Mouse (Mus musculus) adipocyte (in vitro differentiated cells): Measurements from ENCODE around the gene Dst.

ENCODE experiments used
- DNase-seq: peaks from one replicate; pipeline ENCODE4 v3.0.0-alpha.2; 2016; ENCODE audit warnings: low spot score

The Dst gene

DNA sequence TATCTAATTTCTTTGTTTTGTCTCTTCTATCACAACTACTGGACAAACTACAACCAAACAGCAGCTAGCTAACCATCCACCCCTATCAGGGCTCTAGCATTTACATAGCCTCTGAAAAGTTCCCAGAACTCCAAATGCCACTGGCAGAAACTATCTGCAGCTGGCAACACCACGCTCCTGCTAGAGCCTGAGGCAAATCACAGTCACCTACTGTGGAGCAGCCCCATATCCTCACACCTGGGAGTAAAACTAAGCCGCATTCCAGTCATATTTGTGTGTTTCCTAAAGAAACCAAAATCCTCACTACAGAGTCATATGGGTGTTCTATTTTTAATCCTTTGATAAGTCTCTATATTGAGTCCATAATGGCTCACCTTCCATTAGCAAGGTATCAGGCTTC, 194.6 kb downstream of the Dst start:
- DNase-seq: no peak

DNA sequence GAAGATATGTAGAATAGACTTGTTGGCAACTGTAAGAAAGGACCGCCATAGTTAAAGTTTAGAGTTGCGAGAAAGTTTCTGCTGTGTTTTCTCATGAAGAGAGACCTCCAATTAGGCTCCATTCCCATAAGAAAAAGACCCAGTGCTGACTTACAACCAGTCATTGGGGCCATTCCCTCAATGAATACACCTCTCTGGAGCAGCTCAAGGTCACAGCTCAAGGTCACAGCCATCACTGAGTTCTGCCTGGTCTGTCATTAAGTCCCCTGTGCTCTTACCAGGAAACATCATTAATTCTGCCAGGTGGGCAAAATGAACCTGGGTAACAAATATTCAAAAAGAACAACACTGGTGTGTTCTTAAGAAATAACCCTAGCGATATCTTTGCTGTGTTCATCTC, 195.2 kb downstream of the Dst start:
- DNase-seq: no peak

DNA sequence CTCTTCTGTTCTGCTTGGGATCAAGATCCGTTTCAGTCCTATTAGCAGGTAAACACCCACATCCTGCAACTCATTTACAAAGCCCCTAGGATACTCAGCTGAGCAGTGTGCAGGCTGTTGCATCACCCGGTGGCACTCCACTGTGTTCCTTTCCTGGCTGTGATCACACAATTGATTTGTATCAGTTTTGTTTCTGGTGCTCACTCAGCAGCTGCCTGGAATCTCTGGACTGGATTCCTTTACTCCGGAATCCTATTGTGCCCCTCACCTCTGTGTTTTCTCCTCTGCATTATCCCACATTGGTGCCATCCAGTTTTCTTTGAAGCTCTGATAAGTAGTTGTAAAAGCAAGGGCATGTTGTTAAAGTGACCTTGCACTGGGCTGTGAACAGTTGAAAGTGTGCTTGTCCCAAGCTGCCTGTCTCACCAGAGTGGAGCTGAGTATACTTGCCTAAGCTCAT, 195.7 kb downstream of the Dst start:
- DNase-seq: no peak

- DNase-seq: no peak
Measured at GRCm38 (mm10) chr1:34104846-34105245, 196.8 kb downstream of the Dst start.

DNA sequence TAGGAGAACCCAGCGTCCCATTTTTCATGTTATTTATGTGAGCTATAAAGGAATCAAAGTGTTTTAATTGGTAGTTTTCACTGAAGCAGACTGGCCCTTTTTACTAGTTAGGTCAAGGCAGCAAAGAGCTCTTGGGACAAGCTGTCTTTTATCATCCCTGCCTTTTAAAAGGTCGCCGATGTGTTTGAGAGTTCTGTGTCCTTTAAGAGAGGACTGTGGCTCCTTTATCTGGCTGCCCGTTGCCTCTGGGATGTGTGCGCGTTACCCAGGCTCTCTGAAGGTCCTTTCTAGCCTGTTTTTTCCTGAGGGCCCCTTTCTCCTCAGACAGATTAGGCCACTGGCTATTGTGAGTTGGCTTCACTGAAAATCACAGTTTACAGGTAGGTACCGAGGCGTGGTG, 198.6 kb downstream of the Dst start:
- no peak for DNase-seq

DNA sequence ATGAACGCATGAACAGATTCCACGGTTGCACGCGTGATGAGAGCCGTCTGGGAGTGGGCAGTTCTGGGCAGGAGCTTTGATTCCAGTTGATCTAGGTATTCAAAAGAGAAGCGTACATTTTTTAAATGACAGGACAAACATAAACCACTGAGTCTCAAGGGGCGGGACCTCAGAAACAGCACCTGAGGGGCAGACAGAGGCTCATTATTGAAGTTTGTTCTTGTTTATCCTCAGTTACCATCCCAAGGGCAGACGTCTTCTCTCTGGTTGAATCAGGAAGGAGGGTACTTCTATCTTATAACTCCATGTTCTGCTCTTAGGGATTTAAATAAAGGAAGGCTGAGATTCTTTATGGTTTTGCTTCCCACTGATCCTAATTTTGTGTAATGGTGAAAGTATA, 199.1 kb downstream of the Dst start:
- no peak for DNase-seq

GRCm38 (mm10) chr1:34109599-34110210, 201.7 kb downstream of the Dst start:
- peak; percentile 39 for DNase-seq

- DNase-seq: peak; percentile 44
Measured at GRCm38 (mm10) chr1:34110862-34111261, 202.8 kb downstream of the Dst start.

DNA sequence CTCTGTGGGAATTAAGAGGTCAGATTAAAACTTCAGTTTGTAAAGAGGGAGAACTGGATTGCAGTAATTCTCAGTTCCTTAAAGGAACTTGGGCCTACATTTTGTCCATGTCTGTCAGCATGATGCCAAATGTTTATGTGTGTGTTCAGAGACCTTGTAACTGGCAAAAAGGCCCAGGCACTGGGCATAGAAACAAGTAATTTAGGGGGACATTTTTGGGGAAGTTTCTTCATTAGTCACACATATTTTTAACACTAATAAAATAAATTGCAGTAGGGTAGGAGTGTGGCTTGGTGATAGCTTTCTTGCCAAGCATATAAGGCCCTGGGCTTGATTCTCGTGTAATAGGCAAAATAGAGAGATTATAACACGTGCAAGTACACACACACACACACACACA, 203.9 kb downstream of the Dst start:
- DNase-seq: no peak

GRCm38 (mm10) chr1:34116444-34116843, 208.4 kb downstream of the Dst start:
- DNase-seq: no peak

- DNase-seq: no peak
Measured at GRCm38 (mm10) chr1:34117056-34117455, 209.0 kb downstream of the Dst start.

GRCm38 (mm10) chr1:34117709-34118108, 209.7 kb downstream of the Dst start:
- DNase-seq: no peak

DNA sequence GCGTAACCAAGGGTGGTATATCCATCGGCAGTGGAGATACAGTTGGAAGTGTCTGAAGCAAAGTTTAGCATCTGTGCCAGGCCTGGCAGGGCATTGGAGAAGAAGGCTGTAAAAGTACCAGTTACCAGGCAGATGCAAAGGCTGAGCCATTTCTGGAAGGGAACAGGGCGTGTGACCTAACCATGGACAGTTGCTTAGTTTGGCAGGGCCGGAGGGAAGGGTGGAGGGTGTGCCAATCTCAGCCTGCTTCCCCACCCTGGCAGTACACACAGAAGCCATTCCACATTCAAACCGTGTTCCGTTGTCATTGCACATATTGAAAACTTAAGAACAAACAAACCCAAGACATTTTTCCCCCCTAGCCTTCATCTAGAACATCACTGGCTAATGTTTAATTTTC, 212.0 kb downstream of the Dst start:
- peak; percentile 31 for DNase-seq

DNA sequence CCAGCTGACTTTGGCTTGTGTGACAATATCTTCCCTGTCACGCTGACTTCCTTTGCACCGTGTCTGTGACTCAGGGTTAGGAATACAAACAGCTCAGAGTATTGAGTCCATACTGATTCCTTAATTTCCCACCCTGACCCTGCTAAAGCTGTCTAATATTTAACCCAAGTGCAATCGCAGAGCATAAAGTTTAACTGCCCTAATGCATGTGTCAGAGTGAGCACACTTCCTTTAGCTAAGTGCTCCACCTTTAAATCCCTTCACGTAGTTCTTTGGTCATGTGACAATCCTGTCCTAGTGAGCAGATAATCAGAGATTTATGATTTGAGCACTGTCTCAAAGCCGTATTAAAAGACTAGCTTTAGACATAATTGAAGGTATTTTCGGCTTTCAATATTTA, 212.6 kb downstream of the Dst start:
- no peak for DNase-seq

DNA sequence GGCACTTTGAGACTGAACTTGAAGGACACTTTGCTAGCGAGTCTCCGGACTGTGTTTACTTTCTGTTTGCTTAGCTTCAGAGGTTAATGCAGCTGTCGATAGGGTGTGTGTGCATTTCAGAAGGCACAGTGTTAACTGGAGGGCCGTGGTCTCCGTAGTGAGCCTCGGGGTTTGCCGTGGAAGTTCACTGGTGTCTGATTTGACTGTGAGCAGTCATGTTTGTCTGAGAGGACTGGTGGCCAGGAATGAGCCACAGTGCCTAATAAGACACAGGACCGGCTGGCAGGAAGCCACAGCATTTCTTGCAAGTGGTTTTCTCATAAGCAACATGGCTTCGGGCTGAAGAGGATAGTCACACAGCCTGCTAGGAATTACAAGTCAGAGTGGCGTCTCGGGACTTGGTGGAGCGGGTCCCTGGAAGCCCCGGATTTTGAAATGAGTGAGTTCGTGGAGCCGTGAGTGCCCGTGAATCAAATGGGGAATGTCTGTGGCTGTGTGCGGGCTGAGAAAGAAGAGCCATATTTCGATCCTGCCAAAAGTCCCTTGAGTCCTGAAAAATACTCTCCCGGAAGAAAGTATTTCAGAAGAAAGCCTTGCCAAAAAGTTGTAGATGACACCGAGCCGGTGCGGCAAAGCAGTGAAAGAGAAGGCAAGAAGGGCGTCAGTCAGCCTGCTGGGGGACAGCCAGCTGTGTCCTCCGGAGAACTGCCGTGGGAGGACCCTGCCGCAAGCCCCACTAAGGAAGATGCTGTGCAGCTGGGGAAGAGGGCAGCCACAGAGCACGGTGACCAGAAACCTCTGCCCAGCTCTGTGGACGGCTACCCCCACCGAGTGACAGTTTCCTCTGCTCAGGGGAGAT, 213.4 kb downstream of the Dst start:
- peak; percentile 86 for DNase-seq

DNA sequence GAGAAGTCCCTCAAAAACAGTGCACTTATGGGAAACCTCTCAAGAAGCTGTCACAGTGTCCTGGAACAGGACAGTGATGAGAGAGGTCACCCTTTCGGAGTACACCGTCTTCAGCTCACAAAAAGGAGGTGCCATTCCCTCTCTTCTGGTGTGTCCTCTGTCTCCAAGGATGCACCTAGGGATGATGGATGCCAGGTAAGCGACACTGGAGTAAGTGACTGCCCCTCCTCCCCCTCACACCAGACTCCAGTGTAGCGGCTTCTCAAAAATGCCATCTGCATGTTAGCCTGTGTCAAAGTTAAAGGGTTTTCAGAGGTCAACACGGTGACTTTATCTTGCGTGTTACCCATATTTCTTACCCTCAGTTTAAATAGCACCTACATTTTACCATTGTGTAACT, 214.2 kb downstream of the Dst start:
- DNase-seq: no peak

GRCm38 (mm10) chr1:34122905-34123304, 214.9 kb downstream of the Dst start:
- DNase-seq: peak; percentile 27

DNA sequence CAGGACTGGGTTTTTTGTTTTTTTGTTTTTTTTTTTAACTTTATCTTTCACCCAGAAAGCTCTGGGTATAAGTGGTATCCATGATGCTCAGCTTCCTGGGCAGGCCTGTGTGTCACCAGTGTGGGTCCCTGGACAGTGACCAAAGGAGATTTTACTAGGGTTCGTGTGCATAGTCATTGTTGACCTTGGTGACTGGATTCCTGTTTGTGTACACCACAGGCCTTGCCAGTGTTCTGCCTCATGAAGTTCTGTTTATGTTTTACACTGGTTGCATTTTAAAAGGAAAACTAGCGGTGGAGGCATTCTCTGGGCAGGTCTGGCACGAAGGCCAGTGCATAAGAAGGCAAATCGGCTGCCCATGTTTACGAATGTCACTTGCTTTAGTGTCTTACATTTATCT, 215.3 kb downstream of the Dst start:
- DNase-seq: no peak

- DNase-seq: no peak
Measured at GRCm38 (mm10) chr1:34124376-34124775, 216.4 kb downstream of the Dst start.

GRCm38 (mm10) chr1:34125148-34125547, 217.1 kb downstream of the Dst start:
- no peak for DNase-seq

- DNase-seq: no peak
Measured at GRCm38 (mm10) chr1:34127714-34128474, 219.9 kb downstream of the Dst start.

GRCm38 (mm10) chr1:34128796-34129195, 220.8 kb downstream of the Dst start:
- no peak for DNase-seq

DNA sequence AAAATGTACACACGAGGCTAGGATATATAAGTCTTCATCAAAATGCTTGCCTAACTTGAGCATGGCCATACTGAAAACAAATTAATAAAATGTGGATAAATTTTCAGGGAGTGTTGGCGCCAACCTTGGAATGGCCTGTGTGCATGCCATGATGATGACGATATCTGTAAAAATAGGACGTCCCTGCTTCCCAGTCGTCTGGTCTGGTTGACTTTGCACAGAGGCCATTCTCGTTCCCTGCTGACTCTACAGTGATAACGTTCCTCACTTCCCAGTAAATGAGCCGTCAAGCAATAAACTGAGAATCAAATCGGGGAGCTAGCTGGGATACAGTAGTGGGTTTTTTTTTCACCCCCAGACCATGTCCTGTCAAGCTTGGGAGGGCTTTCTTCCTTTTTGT, 221.7 kb downstream of the Dst start:
- DNase-seq: no peak
